Mouse (Mus musculus) CH12.LX (cell line): Measurements from ENCODE around the gene Map3k15. TPM values are rescaled to one million over a fixed set of nuclear protein-coding genes. Genes with fewer than 3 reads are reported as not detected.

ENCODE experiments used
- DNase-seq: peaks from one replicate; pipeline ENCODE4 v3.0.0-alpha.2; 2013; ENCODE audit errors: extremely low read depth
- H3K27ac ChIP-seq: 2 replicates; pipeline ENCODE4 v1.5.1; 2012; ENCODE audit warnings: low read depth, mild to moderate bottlenecking, control low read depth, moderate library complexity; ENCODE audit not compliant: insufficient read depth
- H3K27me3 ChIP-seq: replicated peaks from 2 replicates; pipeline ENCODE3; 2012; ENCODE audit warnings: inconsistent platforms
- H3K36me3 ChIP-seq, 2 experiments: replicated peaks in 1 of 2; 2 replicates each; pipeline versions ENCODE3 to v1.6.1; 2012; ENCODE audit warnings: inconsistent platforms in 1 of 2, low read length in 1 of 2, mild to moderate bottlenecking in 1 of 2, mixed read lengths in 1 of 2, moderate library complexity in 1 of 2; ENCODE audit not compliant: control insufficient read depth in 1 of 2, insufficient read depth in 1 of 2
- H3K4me1 ChIP-seq, 2 experiments: 2 replicates each; pipeline ENCODE4 v1.6.1; 2012; ENCODE audit warnings: inconsistent platforms in 1 of 2, moderate library complexity in 1 of 2; ENCODE audit not compliant: insufficient read depth in 2 of 2, control insufficient read depth in 1 of 2
- H3K4me2 ChIP-seq: 2 replicates; pipeline ENCODE4 v1.6.1; 2012; ENCODE audit warnings: low read depth, mild to moderate bottlenecking, control low read depth; ENCODE audit not compliant: poor library complexity, insufficient read depth, severe bottlenecking
- H3K4me3 ChIP-seq, 3 experiments: fragments of 150-350 bp in 1 of 3; sonication (generic) in 1 of 3; replicated peaks in 1 of 3; 2 replicates each; pipeline versions ENCODE3 to v1.5.1; 2011 to 2012; ENCODE audit warnings: low read depth in 2 of 3, low read length in 2 of 3, mild to moderate bottlenecking in 2 of 3, moderate library complexity in 2 of 3, control low read depth in 1 of 3, improper control_type of control experiment in 1 of 3, inconsistent platforms in 1 of 3, mixed read lengths in 1 of 3; ENCODE audit not compliant: poor library complexity in 1 of 3
- H3K79me2 ChIP-seq: replicated peaks from 2 replicates; pipeline ENCODE4 v1.6.1; 2012; ENCODE audit warnings: mild to moderate bottlenecking, moderate library complexity; ENCODE audit not compliant: control insufficient read depth, poor library complexity, insufficient read depth, severe bottlenecking; ENCODE audit errors: extremely low read depth
- H3K9ac ChIP-seq: 2 replicates; pipeline ENCODE4 v1.6.1; 2012; ENCODE audit warnings: low read depth, mild to moderate bottlenecking, control low read depth, moderate library complexity; ENCODE audit not compliant: insufficient read depth
- H3K9me3 ChIP-seq: replicated peaks from 2 replicates; pipeline ENCODE3; 2012; ENCODE audit warnings: low read length, inconsistent platforms, mixed read lengths
- BHLHE40 ChIP-seq: IDR thresholded peaks from 2 replicates; pipeline ENCODE4 v1.6.1; 2011; ENCODE audit warnings: mild to moderate bottlenecking, low read depth, low read length, improper control_type of control experiment
- CTCF ChIP-seq, 2 experiments: IDR thresholded peaks in 1 of 2; conservative IDR thresholded peaks in 1 of 2; 2 replicates each; pipeline ENCODE4 v1.5.1; 2011 to 2012; ENCODE audit warnings: low read depth in 2 of 2, low read length in 2 of 2, improper control_type of control experiment in 1 of 2, inconsistent platforms in 1 of 2, mild to moderate bottlenecking in 1 of 2, moderate library complexity in 1 of 2
- ELF1 ChIP-seq: IDR thresholded peaks from 2 replicates; pipeline ENCODE4 v1.6.1; 2014; ENCODE audit warnings: low read depth, mild to moderate bottlenecking, inconsistent platforms, low read length, improper control_type of control experiment
- GABPA ChIP-seq: IDR thresholded peaks from 2 replicates; pipeline ENCODE4 v1.6.1; 2012; ENCODE audit warnings: low read depth, low read length, improper control_type of control experiment, inconsistent platforms; ENCODE audit not compliant: insufficient replicate concordance
- HCFC1 ChIP-seq: IDR thresholded peaks from 2 replicates; pipeline ENCODE4 v1.6.1; 2012; ENCODE audit warnings: low read depth, mild to moderate bottlenecking, inconsistent platforms, low read length, improper control_type of control experiment
- IRF4 ChIP-seq: IDR thresholded peaks from 2 replicates; pipeline ENCODE4 v1.6.1; 2014; ENCODE audit warnings: low read depth, mild to moderate bottlenecking, inconsistent platforms, low read length, improper control_type of control experiment
- JUN ChIP-seq: IDR thresholded peaks from 2 replicates; pipeline ENCODE4 v1.6.1; 2011; ENCODE audit warnings: low read depth, mild to moderate bottlenecking, low read length, improper control_type of control experiment, moderate library complexity; ENCODE audit not compliant: insufficient read depth
- MAFK ChIP-seq: IDR thresholded peaks from 2 replicates; pipeline ENCODE4 v1.6.1; 2011; ENCODE audit warnings: low read length, improper control_type of control experiment; ENCODE audit not compliant: insufficient replicate concordance
- MAX ChIP-seq: IDR thresholded peaks from 2 replicates; pipeline ENCODE4 v1.6.1; 2011; ENCODE audit warnings: low read length, improper control_type of control experiment
- MAZ ChIP-seq: IDR thresholded peaks from 2 replicates; pipeline ENCODE4 v1.6.1; 2012; ENCODE audit warnings: low read depth, mild to moderate bottlenecking, inconsistent platforms, low read length, improper control_type of control experiment, moderate library complexity
- MEF2A ChIP-seq: IDR thresholded peaks from 2 replicates; pipeline ENCODE4 v1.6.1; 2014; ENCODE audit warnings: low read depth, mild to moderate bottlenecking, inconsistent platforms, low read length, improper control_type of control experiment, borderline replicate concordance
- NELFE ChIP-seq: IDR thresholded peaks from 2 replicates; pipeline ENCODE4 v1.6.1; 2011; ENCODE audit warnings: low read depth, low read length, improper control_type of control experiment
- PAX5 ChIP-seq: IDR thresholded peaks from 2 replicates; pipeline ENCODE4 v1.6.1; 2012; ENCODE audit warnings: low read length, inconsistent platforms, mixed read lengths
- POLR2A ChIP-seq: IDR thresholded peaks from 2 replicates; pipeline ENCODE4 v1.6.1; 2011; ENCODE audit warnings: low read depth, mild to moderate bottlenecking, improper control_type of control experiment, low read length
- POLR2AphosphoS2 ChIP-seq: IDR thresholded peaks from 2 replicates; pipeline ENCODE4 v1.6.1; 2011; ENCODE audit warnings: low read depth, low read length, improper control_type of control experiment
- RAD21 ChIP-seq: IDR thresholded peaks from 2 replicates; pipeline ENCODE4 v1.6.1; 2011; ENCODE audit warnings: low read depth, mild to moderate bottlenecking, low read length, improper control_type of control experiment, moderate library complexity
- SIN3A ChIP-seq: IDR thresholded peaks from 2 replicates; pipeline ENCODE4 v1.6.1; 2012; ENCODE audit warnings: low read length, improper control_type of control experiment, inconsistent platforms
- SMC3 ChIP-seq: IDR thresholded peaks from 2 replicates; pipeline ENCODE4 v1.6.1; 2011; ENCODE audit warnings: low read depth, low read length, improper control_type of control experiment
- UBTF ChIP-seq: IDR thresholded peaks from 2 replicates; pipeline ENCODE4 v1.6.1; 2012; ENCODE audit warnings: low read depth, mild to moderate bottlenecking, inconsistent platforms, low read length, improper control_type of control experiment, moderate library complexity
- USF1 ChIP-seq: IDR thresholded peaks from 2 replicates; pipeline ENCODE4 v1.6.1; 2014; ENCODE audit warnings: low read depth, mild to moderate bottlenecking, inconsistent platforms, low read length, improper control_type of control experiment
- USF2 ChIP-seq: conservative IDR thresholded peaks from 2 replicates; pipeline ENCODE4 v1.6.1; 2011; ENCODE audit warnings: low read depth, low read length, improper control_type of control experiment
- ZC3H11A ChIP-seq: IDR thresholded peaks from 2 replicates; pipeline ENCODE4 v1.6.1; 2012; ENCODE audit warnings: low read depth, mild to moderate bottlenecking, inconsistent platforms, low read length, improper control_type of control experiment
- ZKSCAN1 ChIP-seq: IDR thresholded peaks from 2 replicates; pipeline ENCODE4 v1.6.1; 2012; ENCODE audit warnings: low read depth, inconsistent platforms, low read length, improper control_type of control experiment, borderline replicate concordance
- ZMIZ1 ChIP-seq: IDR thresholded peaks from 2 replicates; pipeline ENCODE4 v1.6.1; 2012; ENCODE audit warnings: low read depth, mild to moderate bottlenecking, inconsistent platforms, low read length, improper control_type of control experiment
- ZNF384 ChIP-seq: IDR thresholded peaks from 2 replicates; pipeline ENCODE4 v1.6.1; 2012; ENCODE audit warnings: low read depth, low read length, improper control_type of control experiment, inconsistent platforms
- dilution Hi-C: fragments of 300-500 bp; cut with MboI; formaldehyde crosslinking; loops from 2 replicates; pipeline ENCODE4 v1.14.3; 2020; ENCODE audit warnings: low sequenced_read_pairs; ENCODE audit not compliant: extremely low pct_unique_long_range_greater_than_20kb, extremely low pct_ligation_motif_present
- in situ Hi-C: fragments of 300-500 bp; cut with MboI; formaldehyde crosslinking; loops from 3 replicates; pipeline ENCODE4 v1.14.3; 2019; ENCODE audit warnings: low sequenced_read_pairs, low pct_ligation_motif_present, low pct_unique_long_range_greater_than_20kb, mixed read lengths
- polyA plus RNA-seq: library from polyadenylated mRNA; unstranded; fragments of >175 nt; gene quantifications from 2 replicates; pipeline ENCODE4 v1.2.1, GENCODE M21; 2012; ENCODE audit warnings: low read depth; ENCODE audit not compliant: insufficient read length
- total RNA-seq, 2 experiments: library from RNA; depleted of rRNA; stranded (reverse); fragments of 300-350 nt in 1 of 2; fragments of >200 nt in 1 of 2; gene quantifications; 2 replicates each; pipeline ENCODE4 v1.2.3; 2012 to 2014

Map3k15 gene
- total and polyA plus RNA-seq, 3 experiments = 0.08 to 0.21 (median 0.14) TPM

DNA sequence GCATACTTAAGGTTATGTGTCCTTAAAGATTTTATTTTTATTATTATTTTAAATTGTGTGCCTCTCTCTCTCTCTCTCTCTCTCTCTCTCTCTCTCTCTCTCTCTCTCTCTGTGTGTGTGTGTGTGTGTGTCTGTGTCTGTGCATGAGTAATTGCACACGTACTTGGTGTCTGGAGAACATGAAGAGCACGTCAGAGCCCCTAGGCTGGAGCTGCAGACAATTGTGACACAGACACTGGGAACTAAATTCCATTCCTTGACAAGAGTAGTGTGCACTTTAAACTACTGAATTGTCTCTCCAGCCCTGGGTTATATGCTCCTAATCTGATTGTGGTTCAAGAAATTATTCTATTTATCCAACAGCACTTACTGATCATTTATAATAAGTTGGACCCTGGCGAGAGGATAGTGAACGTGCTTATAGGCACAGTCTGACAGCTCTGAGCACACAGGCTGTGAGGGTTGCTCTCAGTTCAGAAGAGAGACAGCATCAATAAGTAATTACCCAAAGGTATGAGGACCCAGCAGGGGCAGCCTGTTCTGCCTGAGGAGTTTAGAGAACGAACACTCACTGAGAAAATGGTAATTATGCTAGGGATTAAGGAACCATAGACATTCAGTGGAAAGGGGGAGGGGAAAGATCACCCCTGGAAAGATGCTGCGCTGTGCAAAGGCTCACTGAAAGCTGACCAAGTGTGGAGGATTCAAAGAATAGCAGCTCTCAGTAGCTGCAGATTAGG is 178.2 kb downstream of the Map3k15 start:
- no peaks in the 10 kb centered on the region for H3K27me3 ChIP-seq
- H3K36me3 ChIP-seq = no peaks in the 10 kb centered on the region
- in situ Hi-C loops (no loop called here), dilution Hi-C loops (no loop called here)
- H3K27ac ChIP-seq = no peak overlapping the region
- DNase-seq = no peak
- H3K4me3 ChIP-seq = no peak overlapping the region
- no peak overlapping the region for H3K9ac ChIP-seq
- peaks cover 0 to 5% of the 10 kb centered on the region in 2 experiments; a peak in 2 of 4 replicates for H3K4me1 ChIP-seq
- TF ChIP-seq PAX5 = no peak
- no peak for TF ChIP-seq MAFK
- no peak for TF ChIP-seq MAZ
- TF ChIP-seq ZMIZ1 = no peak
- TF ChIP-seq USF1 = no peak
- TF ChIP-seq MEF2A = no peak
- no peaks in the 10 kb centered on the region for H3K9me3 ChIP-seq
- no peak overlapping the region for H3K4me2 ChIP-seq
- H3K79me2 ChIP-seq = no peaks in the 10 kb centered on the region

DNA sequence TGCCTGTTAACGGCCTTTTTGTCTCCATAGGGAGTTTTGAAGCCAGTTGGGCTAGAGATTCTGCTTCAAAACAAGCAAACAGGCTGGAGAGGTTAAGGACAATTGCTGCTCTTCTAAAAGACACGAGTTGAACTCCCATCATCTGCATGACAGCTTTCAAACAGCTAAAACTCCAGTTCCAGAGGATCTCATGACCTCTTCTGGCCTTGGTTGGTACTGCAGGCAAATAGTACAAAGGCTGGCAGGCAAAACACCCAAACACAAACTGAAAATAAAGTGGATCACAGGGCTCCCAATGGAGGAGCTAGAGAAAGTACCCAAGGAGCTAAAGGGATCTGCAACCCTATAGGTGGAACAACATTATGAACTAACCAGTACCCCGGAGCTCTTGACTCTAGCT is 181.9 kb downstream of the Map3k15 start:
- Histone ChIP-seq H3K9ac (no peak overlapping the region), H3K4me2 (no peak overlapping the region)
- no peak for TF ChIP-seq MAX
- no peak for TF ChIP-seq ZC3H11A
- no peak for TF ChIP-seq UBTF
- TF ChIP-seq USF2 = no peak
- TF ChIP-seq ZNF384 = no peak
- no peak for TF ChIP-seq ELF1
- TF ChIP-seq HCFC1 = no peak
- no peak for TF ChIP-seq ZKSCAN1
- TF ChIP-seq JUN = no peak
- TF ChIP-seq IRF4 = no peak
- no peak for TF ChIP-seq POLR2AphosphoS2
- TF ChIP-seq SIN3A = no peak
- no peak for TF ChIP-seq NELFE
- peak; percentile 35 to 73; a peak in 3 of 4 replicates for TF ChIP-seq CTCF (conservative IDR thresholded peaks at IDR 0.05 in 1 of 2, IDR thresholded peaks at IDR 0.05 in 1 of 2; ENCODE audit: low read depth in 2 of 2, low read length in 2 of 2)
- no peak for TF ChIP-seq POLR2A
- peak; percentile 51 for TF ChIP-seq SMC3
- peak; percentile 73 for TF ChIP-seq RAD21
- no peak for TF ChIP-seq BHLHE40
- TF ChIP-seq GABPA = no peak
- TF ChIP-seq, all 38 proteins: peak for 3
- H3K27me3 ChIP-seq = no peaks in the 10 kb centered on the region
- H3K4me3 ChIP-seq = no peak overlapping the region
- H3K36me3 ChIP-seq = no peaks in the 10 kb centered on the region
- DNase-seq = peak; percentile 72
- no peaks in the 10 kb centered on the region for H3K79me2 ChIP-seq
- dilution Hi-C loops = no loop called here
- no peak overlapping the region for H3K27ac ChIP-seq
- in situ Hi-C loops = no loop called here
- no peaks in the 10 kb centered on the region for H3K9me3 ChIP-seq
- peaks cover 0 to 5% of the 10 kb centered on the region in 2 experiments; a peak in 2 of 4 replicates for H3K4me1 ChIP-seq
